Comparison of ENCODE assay signal across 12 mouse cellular contexts in genomic region chr19:10708900-10709299, GRCm38 (mm10). TPM values are rescaled to one million over a fixed set of nuclear protein-coding genes. Genes with fewer than 3 reads are reported as not detected.
DNase-seq lines count a peak whose midpoint lies in the region; ATAC-seq and TF ChIP-seq lines count a peak whose summit lies in the region.
"Had no signal": no experiment of that assay in that cellular context is flagged by ENCODE, and none has a peak within 500 bp of the region (broad histone marks: within the 10 kb centered on the region; RNA-seq: fewer than 3 reads in every experiment).

No protein-coding gene starts in this region.

- no peak overlapping the region for H3K4me3 ChIP-seq in heart, adult 2 months
- H3K4me3 ChIP-seq in bone marrow, adult 2 months (replicated peaks; ENCODE audit: control insufficient read depth, low read depth, low read length): no peak overlapping the region
- no peak overlapping the region for H3K4me3 ChIP-seq in forebrain, postnatal 0 days (ENCODE audit: low read depth, low read length)
- H3K4me3 ChIP-seq in midbrain, embryonic 10.5 days: no peak overlapping the region

- no peak for TF ChIP-seq CTCF in heart, adult 2 months (IDR thresholded peaks at IDR 0.05)
- no peak for TF ChIP-seq CTCF in bone marrow, adult 2 months (IDR thresholded peaks at IDR 0.05; ENCODE audit: control insufficient read depth, insufficient read depth, low read length)
- no peak for TF ChIP-seq CTCF in forebrain, postnatal 0 days (IDR thresholded peaks at IDR 0.05; ENCODE audit: low read depth)

- no peaks in the 10 kb centered on the region for H3K36me3 ChIP-seq in heart, adult 2 months (ENCODE audit: control insufficient read depth, insufficient read depth, low read length)
- H3K36me3 ChIP-seq in forebrain, postnatal 0 days (ENCODE audit: insufficient read depth): peaks cover 54% of the 10 kb centered on the region
- peaks cover 71% of the 10 kb centered on the region for H3K36me3 ChIP-seq in midbrain, embryonic 10.5 days

- no peak for ATAC-seq in forebrain, postnatal 0 days

- peaks cover 4% of the 10 kb centered on the region; the same call in 1 of the 2 replicates for H3K4me1 ChIP-seq in heart, adult 2 months (ENCODE audit: control insufficient read depth, insufficient read depth, low read length)
- no peaks in the 10 kb centered on the region for H3K4me1 ChIP-seq in bone marrow, adult 2 months (ENCODE audit: control insufficient read depth, insufficient read depth, low read length)
- H3K4me1 ChIP-seq in forebrain, postnatal 0 days (ENCODE audit: insufficient read depth): peaks cover 6% of the 10 kb centered on the region; the same call in 1 of the 2 replicates
- peaks cover 19% of the 10 kb centered on the region for H3K4me1 ChIP-seq in midbrain, embryonic 10.5 days

- H3K79me2 ChIP-seq in heart, adult 2 months (replicated peaks; ENCODE audit: control insufficient read depth, insufficient read depth, low read length): 0 out of 2 replicates have a peak, but pooled peaks cover 2% of the 10 kb centered on the region

- peak overlapping the region; percentile 47 for H3K27ac ChIP-seq in heart, adult 2 months
- H3K27ac ChIP-seq in bone marrow, adult 2 months (ENCODE audit: control insufficient read depth, insufficient read depth, low read depth, low read length, poor library complexity): peak overlapping the region; percentile 16; the same call in 1 of the 2 replicates
- peak overlapping the region; percentile 90 for H3K27ac ChIP-seq in forebrain, postnatal 0 days (ENCODE audit: low read depth, low read length)
- 0 out of 2 replicates have a peak overlapping the region, but pooled peaks have one; percentile 35 for H3K27ac ChIP-seq in midbrain, embryonic 10.5 days (replicated peaks)

- no peak overlapping the region for H3K4me2 ChIP-seq in forebrain, postnatal 0 days (ENCODE audit: low read depth)

- no peaks in the 10 kb centered on the region for H3K9me3 ChIP-seq in forebrain, postnatal 0 days (ENCODE audit: low read length)
- H3K9me3 ChIP-seq in midbrain, embryonic 10.5 days (replicated peaks): no peaks in the 10 kb centered on the region

- no peak for TF ChIP-seq EP300 in heart, adult 2 months (IDR thresholded peaks at IDR 0.05; ENCODE audit: insufficient read depth, low read depth, low read length)

- no peaks in the 10 kb centered on the region for H3K27me3 ChIP-seq in heart, adult 2 months (ENCODE audit: control insufficient read depth, insufficient read depth, low read length)
- H3K27me3 ChIP-seq in forebrain, postnatal 0 days (ENCODE audit: insufficient read depth, low read length): no peaks in the 10 kb centered on the region
- no peaks in the 10 kb centered on the region for H3K27me3 ChIP-seq in midbrain, embryonic 10.5 days (ENCODE audit: low read depth, poor library complexity, severe bottlenecking)
- H3K27me3 ChIP-seq: Patski had no signal

- intact Hi-C loops in heart, adult 2 months (cut with DNase I): loop anchor here (1.0 to 2.0 kb wide), 3 partner anchors 31 to 250 kb away; partner anchors contain the start of gene Pga5

- WGBS in heart, adult 2 months: 64% methylated on average over 6 of the region's 6 CpGs
- WGBS in bone marrow, adult 2 months: 78% methylated on average over 6 of the region's 6 CpGs
- 35% methylated on average over 6 of the region's 6 CpGs for WGBS in forebrain, postnatal 0 days
- 71% methylated on average over 6 of the region's 6 CpGs for WGBS in midbrain, embryonic 10.5 days

- no peak for TF ChIP-seq POLR2A in heart, adult 2 months (IDR thresholded peaks at IDR 0.05; ENCODE audit: insufficient read depth, low read depth, low read length)
- no peak for TF ChIP-seq POLR2A in bone marrow, adult 2 months (IDR thresholded peaks at IDR 0.05; ENCODE audit: borderline replicate concordance, control insufficient read depth, low read depth, low read length)

- no peak overlapping the region for H3K9ac ChIP-seq in heart, adult 2 months (ENCODE audit: low read depth, low read length)
- H3K9ac ChIP-seq in forebrain, postnatal 0 days: peak overlapping the region; percentile 25; the same call in 1 of the 2 replicates

- no peak for DNase-seq in heart, adult 2 months
- no peak for DNase-seq in heart, adult 9 months (ENCODE audit: low spot score in 2 of 2)
- DNase-seq in forebrain, postnatal 0 days: no peak
- DNase-seq in midbrain, embryonic 10.5 days (ENCODE audit: low spot score): no peak
- DNase-seq in urinary bladder, postnatal 14 days (ENCODE audit: low spot score): no peak
- no peak for DNase-seq in T-cell, adult 2 months (ENCODE audit: low spot score)
- no peak for DNase-seq in thymus, postnatal 25 days

RNA-seq across cellular contexts. Expression of gene Vps37c, which starts 20.4 kb away (rescaled TPM):
- 10 to 100 TPM; 18.6 to 20.7 TPM for total RNA-seq in heart, adult 2 months (2021)
- 23.7 and 24.6 TPM in 2 replicates for polyA plus RNA-seq in heart, adult 2 months (2012; rRNA removed)
- 14.4 and 29.5 TPM in 2 replicates for polyA plus RNA-seq in bone marrow, adult 2 months (2011; ENCODE audit: insufficient read depth, insufficient read length, low replicate concordance, missing spikeins)
- total RNA-seq in forebrain, postnatal 0 days (2014; rRNA removed): 27.9 and 29.0 TPM in 2 replicates
- polyA plus RNA-seq in forebrain, postnatal 0 days (2015; fragmentation: Nextera tagmentation; extraction: Ambion mirVana): 34.5 TPM in 2 replicates
- polyA plus RNA-seq in midbrain, embryonic 10.5 days (2016; fragmentation: Nextera tagmentation; extraction: Ambion mirVana): 33.8 and 36.0 TPM in 2 replicates

RNA-seq across cellular contexts. Expression of gene Cd5, which starts 29.9 kb away (rescaled TPM):
- under 1 TPM; 0.11 to 0.26 TPM for total RNA-seq in heart, adult 2 months (2021)
- 0.35 and 0.80 TPM in 2 replicates for polyA plus RNA-seq in heart, adult 2 months (2012; rRNA removed)
- polyA plus RNA-seq in bone marrow, adult 2 months (2011; ENCODE audit: insufficient read depth, insufficient read length, low replicate concordance, missing spikeins): 1.1 and 2.2 TPM in 2 replicates
- total RNA-seq in forebrain, postnatal 0 days (2014; rRNA removed): 0.10 TPM in 1 of 2 replicates, not detected in the other
- 0.24 and 0.52 TPM in 2 replicates for polyA plus RNA-seq in forebrain, postnatal 0 days (2015; fragmentation: Nextera tagmentation; extraction: Ambion mirVana)
- not detected in 2 replicates for polyA plus RNA-seq in midbrain, embryonic 10.5 days (2016; fragmentation: Nextera tagmentation; extraction: Ambion mirVana)
- total RNA-seq: gastrocnemius, postnatal 14 days had no signal
- polyA plus RNA-seq: Patski had no signal

RNA-seq across cellular contexts. Expression of gene Pga5, which starts 31.0 kb away (rescaled TPM):
- not detected for total RNA-seq in heart, adult 2 months (2021)
- polyA plus RNA-seq in heart, adult 2 months (2012; rRNA removed): not detected in 2 replicates
- not detected in 2 replicates for polyA plus RNA-seq in bone marrow, adult 2 months (2011; ENCODE audit: insufficient read depth, insufficient read length, low replicate concordance, missing spikeins)
- total RNA-seq in forebrain, postnatal 0 days (2014; rRNA removed): not detected in 2 replicates
- not detected in 2 replicates for polyA plus RNA-seq in forebrain, postnatal 0 days (2015; fragmentation: Nextera tagmentation; extraction: Ambion mirVana)
- not detected in 2 replicates for polyA plus RNA-seq in midbrain, embryonic 10.5 days (2016; fragmentation: Nextera tagmentation; extraction: Ambion mirVana)
- total RNA-seq: gastrocnemius, postnatal 14 days had no signal
- polyA plus RNA-seq: C2C12; embryonic facial prominence, embryonic 11.5 days had no signal

Comparison
In these comparisons a context has a peak if more than half of its experiments do, and no peak if none do; other contexts are left out.
1. H3K27ac ChIP-seq: peak in every context shown above with its lines; median percentile 90 in forebrain, postnatal 0 days; 47 in heart, adult 2 months; 35 in midbrain, embryonic 10.5 days; 16 in bone marrow, adult 2 months.